Mouse (Mus musculus): Measurements from ENCODE around the gene C330007P06Rik. TPM values are rescaled to one million over a fixed set of nuclear protein-coding genes. Genes with fewer than 3 reads are reported as not detected.

The C330007P06Rik gene
- polyA plus RNA-seq (2012; fragmentation: generic; extraction: Trizol): 6.6 TPM

GRCm38 (mm10) chrX:36873765-36874164 is at the start of gene C330007P06Rik, which contains the start of gene Ube2a:
C330007P06Rik (minus strand) TSS chrX:36874111.
Ube2a (plus strand) TSS chrX:36873900.
- no peaks in the 10 kb centered on the region for H3K36me3 ChIP-seq (ENCODE audit: control insufficient read depth, insufficient read depth)
- TF ChIP-seq E2F4 (IDR thresholded peaks at IDR 0.05; ENCODE audit: insufficient read depth) (no peak), TCF3 (IDR thresholded peaks at IDR 0.05; ENCODE audit: insufficient read length, low read depth) (no peak), POLR2A (IDR thresholded peaks at IDR 0.05; ENCODE audit: insufficient read length, low read depth) (no peak), MAX (IDR thresholded peaks at IDR 0.05; ENCODE audit: low read depth) (no peak), POLR2AphosphoS2 (IDR thresholded peaks at IDR 0.05; ENCODE audit: insufficient read length, low read depth) (no peak), USF1 (IDR thresholded peaks at IDR 0.05; ENCODE audit: low read depth) (no peak), MYOD1 (IDR thresholded peaks at IDR 0.05; ENCODE audit: control insufficient read depth in 1 of 3, insufficient read length in 2 of 3, low read depth in 2 of 3) (no peak), REST (IDR thresholded peaks at IDR 0.05; ENCODE audit: insufficient read depth, insufficient read length) (no peak), MYOG (IDR thresholded peaks at IDR 0.05; ENCODE audit: control insufficient read depth in 1 of 3, insufficient read depth in 1 of 3, insufficient read length in 2 of 3, low read depth in 2 of 3) (no peak), SRF (IDR thresholded peaks at IDR 0.05; ENCODE audit: control insufficient read depth, insufficient read length, low read depth) (no peak), TCF12 (IDR thresholded peaks at IDR 0.05; ENCODE audit: insufficient read depth, poor library complexity, severe bottlenecking) (no peak), CEBPB (IDR thresholded peaks at IDR 0.05; ENCODE audit: insufficient read depth, poor library complexity, severe bottlenecking) (no peak)
- peak within 1 kb of the TSS; percentile 30 for H3K4me3 ChIP-seq
- no peaks in the 10 kb centered on the region for H3K27me3 ChIP-seq (ENCODE audit: control insufficient read depth, insufficient read depth, insufficient read length)
- H3ac ChIP-seq (ENCODE audit: control insufficient read depth, insufficient read length): peak within 1 kb of the TSS; percentile 39
- peaks cover 5% of the 10 kb centered on the region for H3K79me2 ChIP-seq (ENCODE audit: control insufficient read depth, insufficient read depth)
- peak within 1 kb of the TSS; percentile 66 for H3K4me2 ChIP-seq (ENCODE audit: low read depth)

GRCm38 (mm10) chrX:36921346-36921745 is 47.4 kb upstream of the C330007P06Rik start:
- H3K36me3 ChIP-seq (ENCODE audit: control insufficient read depth, insufficient read depth): no peaks in the 10 kb centered on the region
- no peak for TF ChIP-seq MYOG (IDR thresholded peaks at IDR 0.05; ENCODE audit: control insufficient read depth in 1 of 3, insufficient read depth in 1 of 3, insufficient read length in 2 of 3, low read depth in 2 of 3)
- no peak for TF ChIP-seq USF1 (IDR thresholded peaks at IDR 0.05; ENCODE audit: low read depth)
- no peak for TF ChIP-seq POLR2AphosphoS2 (IDR thresholded peaks at IDR 0.05; ENCODE audit: insufficient read length, low read depth)
- no peak for TF ChIP-seq SRF (IDR thresholded peaks at IDR 0.05; ENCODE audit: control insufficient read depth, insufficient read length, low read depth)
- TF ChIP-seq MAX (IDR thresholded peaks at IDR 0.05; ENCODE audit: low read depth): no peak
- no peak for TF ChIP-seq E2F4 (IDR thresholded peaks at IDR 0.05; ENCODE audit: insufficient read depth)
- TF ChIP-seq TCF3 (IDR thresholded peaks at IDR 0.05; ENCODE audit: insufficient read length, low read depth): no peak
- TF ChIP-seq CEBPB (IDR thresholded peaks at IDR 0.05; ENCODE audit: insufficient read depth, poor library complexity, severe bottlenecking): no peak
- no peak for TF ChIP-seq POLR2A (IDR thresholded peaks at IDR 0.05; ENCODE audit: insufficient read length, low read depth)
- TF ChIP-seq REST (IDR thresholded peaks at IDR 0.05; ENCODE audit: insufficient read depth, insufficient read length): no peak
- no peak for TF ChIP-seq MYOD1 (IDR thresholded peaks at IDR 0.05; ENCODE audit: control insufficient read depth in 1 of 3, insufficient read length in 2 of 3, low read depth in 2 of 3)
- no peak for TF ChIP-seq TCF12 (IDR thresholded peaks at IDR 0.05; ENCODE audit: insufficient read depth, poor library complexity, severe bottlenecking)
- no peak overlapping the region for H3K4me2 ChIP-seq (ENCODE audit: low read depth)
- H3K79me2 ChIP-seq (ENCODE audit: control insufficient read depth, insufficient read depth): no peaks in the 10 kb centered on the region
- H3K4me3 ChIP-seq: no peak overlapping the region
- no peak overlapping the region for H3ac ChIP-seq (ENCODE audit: control insufficient read depth, insufficient read length)
- H3K27me3 ChIP-seq (ENCODE audit: control insufficient read depth, insufficient read depth, insufficient read length): no peaks in the 10 kb centered on the region

GRCm38 (mm10) chrX:36917749-36918148 is 43.8 kb upstream of the C330007P06Rik start:
- H3ac ChIP-seq (ENCODE audit: control insufficient read depth, insufficient read length): no peak overlapping the region
- TF ChIP-seq SRF (IDR thresholded peaks at IDR 0.05; ENCODE audit: control insufficient read depth, insufficient read length, low read depth) (no peak), TCF12 (IDR thresholded peaks at IDR 0.05; ENCODE audit: insufficient read depth, poor library complexity, severe bottlenecking) (no peak), POLR2AphosphoS2 (IDR thresholded peaks at IDR 0.05; ENCODE audit: insufficient read length, low read depth) (no peak), USF1 (IDR thresholded peaks at IDR 0.05; ENCODE audit: low read depth) (no peak), MAX (IDR thresholded peaks at IDR 0.05; ENCODE audit: low read depth) (no peak), E2F4 (IDR thresholded peaks at IDR 0.05; ENCODE audit: insufficient read depth) (no peak), TCF3 (IDR thresholded peaks at IDR 0.05; ENCODE audit: insufficient read length, low read depth) (no peak), CEBPB (IDR thresholded peaks at IDR 0.05; ENCODE audit: insufficient read depth, poor library complexity, severe bottlenecking) (no peak)
- no peaks in the 10 kb centered on the region for H3K79me2 ChIP-seq (ENCODE audit: control insufficient read depth, insufficient read depth)
- H3K36me3 ChIP-seq (ENCODE audit: control insufficient read depth, insufficient read depth): peaks cover 3% of the 10 kb centered on the region
- H3K4me3 ChIP-seq: no peak overlapping the region
- no peaks in the 10 kb centered on the region for H3K27me3 ChIP-seq (ENCODE audit: control insufficient read depth, insufficient read depth, insufficient read length)
- H3K4me2 ChIP-seq (ENCODE audit: low read depth): no peak overlapping the region

GRCm38 (mm10) chrX:36911343-36911742 is 37.4 kb upstream of the C330007P06Rik start:
- Histone ChIP-seq H3K79me2 (ENCODE audit: control insufficient read depth, insufficient read depth) (no peaks in the 10 kb centered on the region), H3K4me3 (no peak overlapping the region), H3ac (ENCODE audit: control insufficient read depth, insufficient read length) (no peak overlapping the region), H3K4me2 (ENCODE audit: low read depth) (no peak overlapping the region), H3K27me3 (ENCODE audit: control insufficient read depth, insufficient read depth, insufficient read length) (no peaks in the 10 kb centered on the region), H3K36me3 (ENCODE audit: control insufficient read depth, insufficient read depth) (peaks cover 3% of the 10 kb centered on the region)
- no peak for TF ChIP-seq MYOD1 (IDR thresholded peaks at IDR 0.05; ENCODE audit: control insufficient read depth in 1 of 3, insufficient read length in 2 of 3, low read depth in 2 of 3)
- no peak for TF ChIP-seq REST (IDR thresholded peaks at IDR 0.05; ENCODE audit: insufficient read depth, insufficient read length)
- no peak for TF ChIP-seq SRF (IDR thresholded peaks at IDR 0.05; ENCODE audit: control insufficient read depth, insufficient read length, low read depth)
- TF ChIP-seq USF1 (IDR thresholded peaks at IDR 0.05; ENCODE audit: low read depth): no peak
- TF ChIP-seq CEBPB (IDR thresholded peaks at IDR 0.05; ENCODE audit: insufficient read depth, poor library complexity, severe bottlenecking): no peak
- no peak for TF ChIP-seq E2F4 (IDR thresholded peaks at IDR 0.05; ENCODE audit: insufficient read depth)
- TF ChIP-seq TCF3 (IDR thresholded peaks at IDR 0.05; ENCODE audit: insufficient read length, low read depth): no peak
- no peak for TF ChIP-seq POLR2AphosphoS2 (IDR thresholded peaks at IDR 0.05; ENCODE audit: insufficient read length, low read depth)
- TF ChIP-seq MAX (IDR thresholded peaks at IDR 0.05; ENCODE audit: low read depth): no peak

GRCm38 (mm10) chrX:36906539-36906938 is 32.6 kb upstream of the C330007P06Rik start:
- Histone ChIP-seq H3K4me2 (ENCODE audit: low read depth) (no peak overlapping the region), H3K27me3 (ENCODE audit: control insufficient read depth, insufficient read depth, insufficient read length) (no peaks in the 10 kb centered on the region), H3K36me3 (ENCODE audit: control insufficient read depth, insufficient read depth) (no peaks in the 10 kb centered on the region), H3ac (ENCODE audit: control insufficient read depth, insufficient read length) (no peak overlapping the region), H3K79me2 (ENCODE audit: control insufficient read depth, insufficient read depth) (peaks cover 11% of the 10 kb centered on the region), H3K4me3 (no peak overlapping the region)
- TF ChIP-seq TCF12 (IDR thresholded peaks at IDR 0.05; ENCODE audit: insufficient read depth, poor library complexity, severe bottlenecking): no peak

All from myocyte (in vitro differentiated cells).